Mouse (Mus musculus): ENCODE measurements around the gene Mllt1. TPM values are rescaled to one million over a fixed set of nuclear protein-coding genes. Genes with fewer than 3 reads are reported as not detected.

Mllt1 gene
- total RNA-seq, 2 experiments from 2014 or later = 28.3 to 30.8 TPM

GRCm38 (mm10) chr17:56888050-56888449 lies 47.2 kb downstream of the Mllt1 start:
- intact Hi-C loops (cut with DNase I) = no loop called here
- DNase-seq = no peak

DNA sequence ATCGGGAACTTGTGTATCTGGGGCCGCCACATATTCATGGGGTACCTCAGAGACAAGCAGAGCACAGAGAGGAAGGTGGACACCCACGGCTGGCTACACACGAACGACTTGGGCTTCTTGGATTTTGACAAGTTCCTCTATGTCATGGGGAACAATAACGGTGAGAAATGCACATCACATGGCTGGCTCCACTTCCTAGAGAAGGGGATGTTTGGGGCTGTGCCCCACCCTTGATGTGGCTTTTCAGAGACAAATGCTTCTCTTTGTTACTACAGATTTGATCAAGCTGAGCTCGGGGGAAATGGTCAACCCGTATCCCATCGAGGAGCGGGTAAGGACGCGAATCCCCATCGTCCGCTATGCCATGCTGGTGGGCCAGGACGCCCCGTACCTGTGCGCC lies 50.4 kb downstream of the Mllt1 start:
- no peak for DNase-seq
- intact Hi-C loops (cut with DNase I) = no loop called here

DNA sequence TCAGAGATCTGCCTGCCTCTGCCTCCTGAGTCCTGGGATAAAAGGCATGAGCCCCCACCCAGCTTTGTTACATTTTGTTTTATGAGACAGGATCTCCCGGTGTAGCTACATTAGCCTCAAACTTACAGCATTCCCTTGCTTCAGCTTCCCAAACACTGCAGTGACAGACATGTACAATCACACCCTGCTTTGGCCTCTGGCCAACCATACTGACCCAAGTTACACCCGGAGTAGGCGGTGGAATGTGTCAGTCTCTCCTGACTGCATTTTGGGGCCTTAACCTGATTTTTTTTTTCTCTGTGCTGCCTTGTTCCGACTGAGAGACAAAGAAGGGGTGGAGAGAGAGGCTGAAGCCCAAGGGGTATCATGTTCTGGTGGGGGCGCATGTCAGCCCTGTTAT lies 50.9 kb downstream of the Mllt1 start:
- peak; percentile 54 to 59 for DNase-seq

DNA sequence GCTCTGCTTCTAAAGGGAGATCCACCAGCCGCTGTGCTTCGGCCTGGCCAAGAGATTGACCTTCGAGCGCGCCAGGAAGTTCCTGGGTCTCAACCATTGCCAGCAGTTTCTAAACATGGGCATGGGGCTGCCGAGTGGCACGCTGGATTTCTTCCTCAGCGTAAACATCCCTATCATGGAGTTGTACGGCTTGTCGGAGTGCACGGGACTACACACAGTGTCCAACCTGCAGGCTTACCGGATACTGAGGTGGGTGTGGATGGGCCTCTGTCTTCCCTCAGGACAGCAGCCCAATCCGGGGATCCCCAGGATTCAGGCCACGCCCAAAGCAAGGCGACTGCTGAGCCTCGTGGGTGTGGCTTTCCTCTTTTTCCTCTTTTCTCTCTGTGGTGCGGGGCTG lies 51.6 kb downstream of the Mllt1 start:
- DNase-seq = peak; percentile 50 to 63

More for the DNA sequence above, 50.9 kb downstream of the Mllt1 start:
- intact Hi-C loops (cut with DNase I) = no loop called here

GRCm38 (mm10) chr17:56877426-56877825 lies 57.8 kb downstream of the Mllt1 start:
- intact Hi-C loops (cut with DNase I) = no loop called here
- no peak for DNase-seq

More for the DNA sequence above, 51.6 kb downstream of the Mllt1 start:
- intact Hi-C loops (cut with DNase I) = no loop called here

GRCm38 (mm10) chr17:56876981-56877380 lies 58.2 kb downstream of the Mllt1 start:
- intact Hi-C loops (cut with DNase I) = no loop called here

DNA sequence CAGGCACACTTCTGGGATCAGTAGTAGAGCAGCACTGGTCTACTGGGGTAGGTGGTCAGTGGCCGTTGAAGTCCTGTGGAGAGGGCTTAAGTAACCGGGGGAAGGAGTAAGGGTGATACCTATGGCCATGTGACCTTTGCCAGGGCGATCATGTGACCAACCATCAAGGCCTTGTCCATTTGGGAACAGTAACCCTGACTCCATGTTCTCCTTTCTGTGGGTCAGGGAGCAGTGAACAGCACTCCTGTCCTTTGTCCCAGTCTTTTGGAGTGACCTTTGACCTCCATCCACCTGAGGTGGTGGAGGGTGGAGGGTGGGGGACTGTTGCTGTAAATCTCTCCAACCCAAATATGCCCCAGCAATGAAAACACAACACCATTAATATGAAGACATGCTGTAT lies 58.8 kb downstream of the Mllt1 start:
- DNase-seq = no peak
- intact Hi-C loops (cut with DNase I) = no loop called here

More at GRCm38 (mm10) chr17:56876981-56877380, 58.2 kb downstream of the Mllt1 start:
- DNase-seq = no peak

DNA sequence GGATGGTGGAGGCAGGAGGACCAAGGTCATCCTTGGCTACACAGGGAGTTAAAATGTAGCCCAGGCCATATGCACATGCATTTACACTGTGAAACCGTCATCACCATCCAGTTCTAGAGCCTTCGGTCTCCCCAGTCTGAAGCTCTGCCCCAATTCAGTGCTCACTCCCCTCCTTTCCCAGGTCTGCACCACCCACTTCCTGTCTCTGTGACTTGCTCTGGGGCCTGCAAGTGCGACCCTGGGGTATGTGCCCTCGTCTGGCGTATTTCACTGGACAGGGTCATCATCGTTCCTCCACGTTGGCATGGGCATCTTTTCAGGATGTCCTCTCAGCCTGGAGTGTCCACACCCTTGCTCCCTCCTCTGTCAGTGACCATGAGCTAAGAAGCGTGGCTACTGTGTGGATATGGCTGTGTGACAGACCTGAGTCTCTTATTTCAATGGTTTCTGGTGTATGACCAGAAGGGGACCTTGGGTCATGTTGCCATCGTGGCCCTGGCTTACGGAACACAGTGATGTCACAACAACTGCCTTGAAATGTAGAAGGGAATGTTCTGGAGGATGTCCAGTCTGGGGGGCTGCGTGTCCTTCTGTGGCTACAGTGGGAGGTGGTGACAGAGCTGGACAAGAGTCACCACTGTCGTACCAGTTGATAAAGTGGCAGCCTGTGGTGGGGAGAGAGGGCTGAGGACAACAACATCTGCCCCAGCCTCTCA lies 60.1 kb downstream of the Mllt1 start, which contains the start of gene 1700061G19Rik:
Gene 1700061G19Rik, plus strand, starts transcription at position 542 of the 716 bp plus-strand sequence.
- no peak for DNase-seq
- intact Hi-C loops (cut with DNase I) = no loop called here

- intact Hi-C loops (cut with DNase I) = no loop called here
- DNase-seq = no peak
These were observed 61.0 kb downstream of the Mllt1 start, which contains the start of gene Acsbg2 for GRCm38 (mm10) chr17:56874237-56874636. Acsbg2 (minus strand) TSS chr17:56874447.

GRCm38 (mm10) chr17:56872512-56872911 lies 62.7 kb downstream of the Mllt1 start:
- intact Hi-C loops (cut with DNase I) = no loop called here
- DNase-seq = no peak

DNA sequence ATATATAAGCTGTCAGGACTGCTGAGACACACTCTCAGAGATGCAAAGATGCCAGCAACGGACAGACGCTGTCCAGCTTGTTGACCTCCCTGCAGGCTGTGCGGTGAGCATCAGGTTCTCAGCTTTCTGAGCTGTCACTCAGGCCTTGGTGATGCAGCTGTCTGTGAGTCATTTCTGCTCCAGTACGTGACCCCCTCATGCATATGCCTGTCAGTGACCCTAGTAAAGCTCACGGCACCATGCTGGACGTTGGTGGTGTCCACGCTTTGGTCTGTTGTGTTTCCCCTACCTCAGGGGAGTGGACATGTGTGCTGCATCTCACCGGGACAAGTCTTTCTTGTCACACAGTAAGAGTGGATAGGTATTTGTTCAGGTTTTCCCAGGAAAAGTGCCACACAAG lies 63.4 kb downstream of the Mllt1 start:
- intact Hi-C loops (cut with DNase I) = no loop called here
- no peak for DNase-seq

DNA sequence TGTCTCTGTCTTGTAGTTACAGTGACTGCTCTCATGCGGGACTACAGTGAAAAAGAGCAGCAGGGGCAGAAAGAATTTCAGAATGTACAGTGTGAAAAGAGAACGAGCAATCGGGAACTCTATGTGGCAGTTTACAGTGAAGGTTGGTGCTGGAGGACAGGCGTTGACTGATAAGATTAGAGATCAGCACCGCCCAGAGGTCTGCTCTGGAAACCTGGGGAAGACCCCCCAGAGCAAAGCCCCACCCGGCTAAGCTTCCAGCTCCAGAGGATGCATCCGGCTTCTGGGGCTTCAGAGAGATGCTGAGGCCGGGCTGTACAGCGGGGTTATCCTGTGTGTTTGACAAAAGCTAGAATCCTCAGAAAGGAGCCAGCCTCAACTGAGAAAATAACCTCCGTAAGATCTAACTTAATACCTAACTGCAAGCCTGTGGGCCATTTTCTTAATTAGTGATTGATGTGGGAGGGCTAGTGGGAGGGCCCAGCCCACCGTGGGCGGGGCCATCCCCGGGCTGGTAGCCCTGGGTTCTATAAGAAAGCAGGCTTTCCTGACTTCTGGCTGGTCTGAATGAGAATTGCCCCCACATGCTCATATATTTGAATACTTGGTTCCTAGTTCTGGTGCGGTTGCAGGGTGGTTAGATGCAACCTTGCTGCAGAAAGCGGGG lies 64.8 kb downstream of the Mllt1 start:
- intact Hi-C loops (cut with DNase I) = no loop called here
- no peak for DNase-seq

GRCm38 (mm10) chr17:56869481-56869977 lies 65.7 kb downstream of the Mllt1 start:
- no peak for DNase-seq
- intact Hi-C loops (cut with DNase I) = no loop called here

- intact Hi-C loops (cut with DNase I) = no loop called here
- no peak for DNase-seq
These were observed 69.1 kb downstream of the Mllt1 start for GRCm38 (mm10) chr17:56866071-56866470.

DNA sequence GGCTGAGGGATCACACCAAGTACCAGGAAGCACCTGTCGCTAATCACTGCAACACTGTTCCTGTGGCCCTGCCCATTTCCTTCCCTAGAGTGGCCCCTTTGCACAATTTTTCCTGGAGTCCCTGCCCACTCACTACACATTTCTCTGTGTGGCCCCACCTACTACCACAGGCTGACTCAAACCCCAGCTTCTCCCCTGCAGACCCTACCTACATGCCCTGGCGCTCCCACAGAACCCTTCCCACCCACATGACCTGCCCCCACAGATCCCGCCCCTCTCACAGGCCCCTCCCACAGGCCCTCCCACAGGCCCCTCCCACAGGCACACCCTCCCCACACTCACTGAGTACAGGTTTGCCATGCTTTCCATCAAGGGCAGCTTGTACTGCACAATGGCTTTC lies 74.0 kb downstream of the Mllt1 start:
- intact Hi-C loops (cut with DNase I) = no loop called here
- DNase-seq = peak in 1 of 2 experiments; percentile 20

DNA sequence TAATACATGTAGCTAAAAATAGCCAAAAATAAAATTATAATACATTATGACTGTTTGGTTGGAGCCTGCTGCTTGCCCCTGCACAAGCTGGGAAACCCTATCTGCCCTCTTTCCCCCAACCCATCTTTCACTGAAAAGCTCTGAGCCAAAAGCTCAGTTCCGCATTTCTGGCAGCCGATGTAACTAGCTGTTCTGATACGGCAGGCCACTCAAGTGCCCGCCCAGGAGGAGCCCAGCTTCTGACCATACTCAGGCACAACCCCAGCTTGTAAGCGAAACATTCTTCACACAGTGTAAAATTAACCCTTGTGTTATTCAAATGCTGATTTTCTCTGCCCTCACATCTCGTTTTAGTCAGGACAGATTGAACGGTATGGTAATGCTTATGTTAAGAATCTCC lies 76.3 kb downstream of the Mllt1 start:
- intact Hi-C loops (cut with DNase I) = loop anchor here (1.0 kb wide), 1 partner anchor 51 kb away; no protein-coding TSS in a partner anchor
- DNase-seq = peak; percentile 53 to 59

DNA sequence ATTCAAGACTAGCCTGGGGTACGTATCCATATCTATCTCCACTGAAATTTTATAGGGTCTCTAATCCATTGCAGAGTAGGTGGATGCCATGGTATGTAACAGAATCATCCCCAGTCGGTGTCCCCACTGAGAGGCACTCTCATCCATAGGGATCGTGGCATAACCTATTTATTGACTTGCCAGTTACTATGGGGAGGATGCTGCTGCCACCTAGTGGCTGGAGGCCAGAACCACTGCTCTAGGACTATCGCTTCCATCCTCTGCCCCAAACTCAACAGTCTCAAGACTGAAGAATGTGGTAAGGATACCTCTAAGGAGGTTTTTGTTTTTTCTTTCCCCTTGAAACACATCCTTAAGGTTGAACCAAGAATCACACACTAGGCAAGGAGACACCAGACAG lies 77.0 kb downstream of the Mllt1 start:
- intact Hi-C loops (cut with DNase I) = loop anchor here (1.0 kb wide), 1 partner anchor 50 kb away; no protein-coding TSS in a partner anchor

DNA sequence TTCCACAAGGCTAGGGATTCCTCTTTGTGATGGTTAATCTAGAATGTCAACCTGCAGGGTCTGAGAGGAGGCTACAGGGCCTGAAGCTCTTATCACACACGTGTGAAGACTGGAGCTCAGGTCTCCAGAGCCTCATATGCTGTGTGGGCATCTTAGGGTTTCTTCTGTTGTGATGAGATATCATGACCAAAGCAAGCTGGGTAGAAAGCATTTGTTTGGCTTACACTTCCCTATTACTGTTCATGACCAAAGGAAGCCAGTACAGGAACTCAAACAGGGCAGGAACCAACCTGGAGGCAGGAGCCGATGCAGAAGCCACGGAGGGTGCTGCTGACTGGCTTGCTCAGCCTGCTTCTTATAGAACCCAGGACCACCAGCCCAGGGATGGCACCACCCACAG lies 79.8 kb downstream of the Mllt1 start:
- DNase-seq = no peak
- intact Hi-C loops (cut with DNase I) = no loop called here

More for the DNA sequence above, 77.0 kb downstream of the Mllt1 start:
- peak; percentile 61 to 73 for DNase-seq

DNA sequence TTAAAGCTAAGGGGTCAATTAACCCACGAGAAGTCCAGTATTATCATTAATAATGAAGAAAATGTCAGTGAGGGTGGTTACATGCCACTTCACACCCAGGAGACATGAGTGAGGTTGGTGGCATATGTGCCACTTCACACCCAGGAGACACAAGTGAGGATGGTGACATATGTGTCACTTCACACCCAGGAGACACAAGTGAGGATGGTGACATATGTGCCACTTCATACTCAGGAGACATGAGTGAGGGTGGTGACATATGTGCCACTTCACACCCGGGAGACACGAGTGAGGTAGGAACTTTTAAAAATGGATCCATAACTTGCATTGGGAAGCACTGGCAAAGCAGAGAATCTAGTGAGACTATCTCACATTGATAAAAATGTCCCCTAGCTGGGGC lies 84.0 kb downstream of the Mllt1 start:
- DNase-seq = no peak

GRCm38 (mm10) chr17:56849710-56850109 lies 85.5 kb downstream of the Mllt1 start:
- no peak for DNase-seq
- intact Hi-C loops (cut with DNase I) = no loop called here

More for the DNA sequence above, 84.0 kb downstream of the Mllt1 start:
- intact Hi-C loops (cut with DNase I) = no loop called here

DNA sequence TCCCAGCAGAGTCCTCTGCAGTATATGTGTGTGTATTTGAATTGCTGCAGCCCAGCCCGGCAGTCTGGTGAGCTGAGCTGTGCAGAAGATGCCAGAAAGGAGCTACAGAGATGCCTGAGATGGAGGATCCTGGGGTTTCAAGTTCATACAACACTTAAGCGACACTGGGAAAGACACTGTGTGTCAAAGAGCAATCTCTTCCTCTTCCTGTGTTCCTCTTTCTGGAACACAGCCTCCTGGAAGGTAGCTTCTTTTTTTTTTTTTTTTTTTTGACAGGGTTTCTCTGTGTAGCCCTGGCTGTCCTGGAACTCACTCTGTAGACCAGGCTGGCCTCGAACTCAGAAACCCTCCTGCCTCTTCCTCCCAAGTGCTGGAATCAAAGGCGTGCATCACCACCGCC lies 86.4 kb downstream of the Mllt1 start:
- intact Hi-C loops (cut with DNase I) = no loop called here
- no peak for DNase-seq

DNA sequence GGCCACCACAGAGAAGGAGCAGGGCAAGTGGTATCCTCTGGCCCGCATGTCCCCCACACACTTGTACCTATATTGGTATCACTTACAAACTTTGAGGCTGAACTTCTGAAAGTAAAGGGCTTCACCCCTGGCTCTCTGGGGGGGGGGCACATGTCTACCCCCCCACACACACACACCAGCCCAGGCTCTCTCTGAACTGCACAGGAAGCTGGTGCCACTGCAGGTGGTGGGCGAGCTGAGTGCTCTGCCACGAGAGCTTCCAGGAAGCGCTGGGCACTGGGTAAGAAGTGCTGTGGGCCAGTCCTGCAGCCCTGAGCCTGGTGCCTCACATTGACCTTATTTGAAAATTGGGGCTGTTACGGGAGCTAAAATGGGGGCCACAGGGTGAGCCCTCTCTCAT lies 91.5 kb downstream of the Mllt1 start:
- no peak for DNase-seq
- intact Hi-C loops (cut with DNase I) = no loop called here

Data from heart, postnatal 10 days (tissue).